Mouse (Mus musculus) skeletal muscle tissue, adult 2 months (tissue): ENCODE measurements at regions not wholly inside any gene's neighbourhood (a gene's known extent, or its start where the extent isn't known, plus 50 kb on each side); places are given as distances from the start of the nearest gene placed in this dataset.

Experiments
- DNase-seq: peaks from one replicate; pipeline ENCODE4 v3.0.0-alpha.2; 2012; ENCODE audit warnings: low read depth, low spot score

DNA sequence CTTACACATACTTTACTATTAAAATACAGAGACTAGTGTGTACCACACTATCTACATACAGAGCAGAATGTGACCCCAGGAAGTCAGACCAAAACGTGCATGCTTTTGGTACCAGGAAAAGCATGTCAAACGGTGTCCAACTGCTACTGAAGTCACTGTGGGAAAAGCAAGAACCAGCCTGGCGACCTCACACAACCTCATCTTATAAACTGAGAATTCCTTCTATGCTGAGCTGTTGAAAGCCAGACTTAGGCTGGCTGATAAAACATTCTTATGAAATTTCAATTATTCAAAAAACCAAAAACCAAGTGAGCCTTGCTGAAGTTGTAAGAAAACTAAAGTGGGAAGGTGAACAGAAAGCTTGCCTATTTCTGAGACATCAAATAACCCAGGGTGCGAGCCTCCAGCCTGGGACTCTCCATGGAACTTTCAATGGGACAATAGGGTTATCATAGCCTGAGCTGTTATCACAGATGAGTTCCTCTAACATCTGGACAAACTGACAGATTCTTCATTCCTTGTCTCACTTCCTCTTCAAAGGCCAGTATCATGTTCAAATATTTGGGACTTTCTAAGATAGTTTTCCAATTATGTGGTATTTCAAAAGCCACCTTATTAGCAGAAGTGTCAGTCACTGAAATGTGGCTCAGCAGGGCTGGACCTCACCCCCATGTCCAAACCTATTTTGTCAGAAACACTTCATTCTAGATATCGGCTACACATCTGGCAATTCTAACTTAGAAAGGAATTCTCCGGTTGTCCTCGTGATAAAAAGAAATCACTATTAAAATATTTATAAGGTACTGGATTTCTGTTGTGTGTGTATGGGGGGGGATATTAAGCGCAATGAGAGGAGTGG, 155.7 kb downstream of the Sox4 start:
- no peak for DNase-seq

DNA sequence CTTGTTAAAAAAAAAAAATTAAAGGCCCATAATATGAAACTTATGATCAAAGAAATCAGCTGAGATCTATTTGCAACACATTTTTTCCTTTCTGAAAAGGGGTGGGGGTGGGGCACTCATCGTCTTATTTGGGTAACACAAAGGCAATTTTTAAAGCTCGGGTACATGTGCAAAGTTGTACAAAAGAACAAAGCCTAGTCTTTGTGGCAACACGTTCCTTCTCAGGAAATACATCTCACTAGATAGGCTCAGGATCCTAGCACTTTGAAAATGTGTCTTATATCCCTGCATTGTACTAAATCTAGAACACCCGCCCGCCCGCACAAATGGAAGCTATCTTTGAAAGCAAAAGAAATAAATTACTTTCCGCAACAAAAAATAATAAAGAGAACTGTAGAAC, 158.2 kb downstream of the Sox4 start:
- DNase-seq, result no peak

DNA sequence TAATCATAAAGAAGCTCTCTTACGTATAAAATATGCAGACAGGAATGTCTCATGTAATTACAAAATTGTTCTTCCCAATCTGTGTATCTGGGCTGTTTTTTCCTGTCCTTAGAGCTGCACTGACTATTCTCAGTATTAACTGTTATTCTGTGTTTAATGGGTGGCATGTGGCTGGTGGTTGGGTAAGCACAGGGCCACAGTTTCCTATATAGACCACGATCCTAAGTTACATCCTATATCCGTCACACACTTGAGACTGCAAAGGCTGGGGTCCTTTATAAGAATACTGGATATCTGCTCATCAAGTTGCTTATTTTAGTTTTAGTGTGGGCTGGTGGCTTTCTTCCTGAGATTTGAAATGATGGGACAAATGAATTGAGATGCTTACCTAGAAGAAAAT, 159.0 kb downstream of the Sox4 start:
- no peak for DNase-seq

DNA sequence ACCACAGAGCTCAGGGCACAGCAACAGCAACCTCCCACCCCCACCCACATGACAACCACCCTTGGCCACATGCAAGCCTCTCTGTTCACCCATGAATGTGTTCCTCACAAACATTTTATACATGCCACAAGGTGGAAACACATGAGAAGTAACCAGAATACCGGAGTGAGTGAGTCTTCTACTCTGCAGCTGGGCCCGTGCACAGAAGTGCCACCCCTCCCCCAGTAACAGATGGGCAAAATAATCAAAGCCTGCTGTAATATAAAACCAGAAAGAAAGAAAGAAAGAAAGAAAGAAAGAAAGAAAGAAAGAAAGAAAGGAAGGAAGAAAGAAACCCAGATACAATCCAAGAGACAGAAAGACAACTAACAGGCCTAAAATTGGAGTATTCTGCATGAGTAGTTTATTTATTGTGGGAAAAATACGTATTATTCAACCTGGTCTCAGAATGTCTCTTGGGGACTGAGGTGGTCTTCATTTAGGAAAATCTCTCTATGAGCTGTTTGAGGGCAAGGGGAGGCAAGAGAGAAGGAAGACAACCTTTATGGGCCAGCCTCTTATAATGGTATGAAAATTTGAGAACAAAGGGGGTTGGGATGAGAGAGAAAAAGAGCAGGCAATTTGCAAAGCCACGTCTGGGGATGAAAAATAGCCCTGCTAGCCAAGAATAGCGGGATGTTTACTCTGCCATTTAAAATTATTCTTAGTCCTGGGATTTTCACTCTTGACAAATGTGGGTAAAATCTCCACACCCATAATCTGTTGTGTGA, 160.2 kb downstream of the Sox4 start:
- DNase-seq, result no peak

DNA sequence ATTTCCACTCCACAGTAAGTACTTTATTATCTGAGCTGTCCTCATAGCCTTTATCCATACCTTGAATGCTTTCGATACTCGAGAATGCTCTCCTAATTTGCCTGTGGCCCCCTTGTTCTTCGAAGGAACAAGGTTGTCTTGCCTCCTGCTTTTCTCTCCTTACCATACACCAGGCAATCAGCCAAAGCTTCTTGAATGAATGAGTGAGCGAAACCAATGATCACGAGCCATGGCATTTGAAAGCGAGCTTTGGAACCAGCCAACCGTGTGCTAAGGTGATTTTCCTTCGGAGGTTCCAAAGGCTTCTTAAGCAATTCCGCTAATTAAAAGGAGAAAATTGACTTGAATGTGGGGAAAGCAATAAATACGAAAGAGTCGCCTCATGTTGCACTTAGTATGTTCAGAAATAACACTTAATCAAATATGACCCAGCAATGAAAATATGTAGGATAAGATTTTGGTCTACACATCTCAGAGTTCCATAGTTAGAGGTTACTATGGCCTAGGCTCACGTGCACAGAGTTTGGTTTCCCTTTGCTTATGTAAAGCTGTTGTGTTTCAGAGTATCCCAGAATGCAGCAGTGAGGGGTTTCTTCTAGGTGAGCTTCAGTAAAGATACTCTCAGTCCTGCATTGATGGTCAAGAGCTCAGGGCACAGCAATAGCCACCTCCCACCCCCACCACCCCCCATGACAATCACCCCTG, 160.9 kb downstream of the Sox4 start:
- no peak for DNase-seq

DNA sequence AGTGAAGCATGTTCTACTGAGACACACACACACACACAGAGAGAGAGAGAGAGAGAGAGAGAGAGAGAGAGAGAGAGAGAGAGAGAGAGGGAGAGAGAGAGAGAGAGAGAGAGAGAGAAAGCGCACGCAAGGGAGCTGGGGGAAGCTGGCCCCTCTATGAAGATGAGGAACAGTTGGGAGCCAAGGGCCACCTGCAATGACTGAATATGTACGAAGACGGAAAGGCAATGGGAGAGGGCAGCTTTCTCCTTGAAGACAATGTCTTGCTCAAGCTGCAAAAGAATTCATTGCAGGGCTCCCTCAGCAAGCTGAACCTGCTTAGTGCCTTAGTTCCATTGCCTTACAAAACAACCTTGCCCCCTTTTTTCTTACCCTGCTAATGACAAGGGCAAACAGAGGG, 163.1 kb downstream of the Sox4 start:
- DNase-seq, result no peak

DNA sequence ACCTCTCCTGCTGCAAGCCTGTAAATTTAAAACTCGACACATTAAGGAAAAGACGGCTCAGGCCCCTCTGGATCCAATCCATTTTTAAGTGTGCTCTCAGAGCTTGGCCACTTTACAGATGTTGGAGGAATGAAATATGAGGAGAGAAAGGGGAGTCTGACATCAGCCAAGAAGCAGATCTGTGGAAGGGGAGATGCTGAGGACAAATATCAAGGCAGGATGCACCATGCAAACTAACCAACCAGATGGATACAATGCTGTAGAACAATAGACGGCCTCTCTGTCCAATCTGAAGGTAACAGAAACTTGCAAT, 166.2 kb downstream of the Sox4 start:
- no peak for DNase-seq

DNA sequence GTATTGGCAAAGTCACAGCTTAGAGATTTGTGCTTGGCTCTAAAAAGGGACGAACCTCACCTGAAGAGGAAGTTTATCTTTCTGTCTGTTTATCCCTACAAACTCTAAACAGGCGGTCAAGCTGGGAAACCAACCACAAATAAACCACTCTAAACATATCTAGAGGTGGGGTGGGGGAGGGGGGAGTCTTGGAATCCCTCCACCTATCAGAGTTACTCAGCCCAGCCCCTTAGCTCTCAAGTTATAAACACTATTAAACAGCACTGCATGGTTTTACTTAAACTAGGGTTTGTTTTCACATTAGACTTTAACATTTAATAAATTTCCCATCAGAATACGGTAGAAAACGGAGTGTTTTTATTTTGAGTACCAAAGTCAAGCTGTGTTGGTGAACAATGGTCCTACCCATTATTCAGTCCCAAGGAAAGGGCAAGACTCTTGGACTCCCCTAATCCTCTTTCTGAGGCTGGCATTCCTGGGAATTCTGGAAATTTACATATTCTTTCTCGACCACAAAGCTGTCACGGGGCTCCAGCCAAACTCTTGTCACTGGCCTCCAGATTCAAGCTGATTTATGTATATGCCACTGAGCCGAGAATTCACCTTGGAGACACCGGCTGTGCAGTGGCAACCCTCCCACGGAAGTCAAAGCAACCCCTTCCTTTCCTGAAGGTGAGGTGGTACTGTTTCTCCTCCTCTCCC, 166.7 kb downstream of the Sox4 start:
- DNase-seq, result no peak

DNA sequence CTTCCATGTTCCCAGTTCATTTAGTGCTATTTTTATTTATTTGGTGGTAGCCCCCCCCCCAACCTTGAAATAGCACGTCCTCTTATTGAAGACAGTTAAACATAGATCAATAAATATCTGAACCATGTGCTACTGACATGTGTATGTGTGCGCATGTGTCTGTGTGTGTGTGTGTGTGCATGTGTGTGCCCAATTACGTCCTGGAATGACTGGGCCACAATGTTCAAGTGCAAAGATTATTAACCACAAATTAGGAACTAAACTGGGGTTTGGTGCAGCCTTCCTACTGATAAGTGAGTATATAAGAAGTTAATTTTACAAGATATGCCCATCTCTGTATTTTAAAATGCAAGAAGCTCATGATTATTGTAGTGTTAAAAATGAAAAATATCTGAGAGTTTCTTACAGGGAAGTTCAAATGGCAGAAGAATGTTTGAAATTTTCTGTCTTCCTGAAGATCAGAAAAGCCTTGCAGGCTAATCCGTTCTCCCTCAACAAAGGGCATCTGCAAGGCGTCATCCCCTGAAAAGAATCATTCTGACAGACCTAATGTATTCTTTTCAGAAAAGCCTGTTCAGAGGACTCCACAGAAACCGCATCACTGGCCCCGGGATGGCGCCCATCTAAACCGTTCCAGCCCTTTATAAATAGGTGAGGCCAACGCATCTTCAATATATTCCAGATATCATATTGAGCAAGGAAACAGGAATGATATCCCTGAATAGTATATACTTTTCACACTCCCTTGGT, 170.8 kb downstream of the Sox4 start:
- no peak for DNase-seq

DNA sequence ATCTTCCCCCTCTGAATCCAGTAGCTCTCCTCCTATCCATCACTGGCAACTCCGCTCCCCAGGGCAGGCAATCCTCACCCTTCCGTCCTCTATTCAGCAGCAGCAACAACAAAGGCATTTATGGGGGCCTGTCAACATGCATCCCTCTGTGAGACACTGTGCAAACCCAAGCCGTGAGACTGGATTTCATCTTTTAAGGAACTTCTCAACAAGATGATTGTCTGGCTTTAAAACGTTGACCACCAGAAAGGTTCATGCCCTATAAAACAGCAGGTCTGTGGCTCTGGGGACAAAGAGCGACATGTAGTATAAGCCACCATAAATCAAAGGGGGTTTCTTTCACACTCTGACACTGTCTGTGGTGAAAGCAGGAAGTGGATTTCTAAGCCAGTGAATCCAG, 171.4 kb downstream of the Sox4 start:
- no peak for DNase-seq

DNA sequence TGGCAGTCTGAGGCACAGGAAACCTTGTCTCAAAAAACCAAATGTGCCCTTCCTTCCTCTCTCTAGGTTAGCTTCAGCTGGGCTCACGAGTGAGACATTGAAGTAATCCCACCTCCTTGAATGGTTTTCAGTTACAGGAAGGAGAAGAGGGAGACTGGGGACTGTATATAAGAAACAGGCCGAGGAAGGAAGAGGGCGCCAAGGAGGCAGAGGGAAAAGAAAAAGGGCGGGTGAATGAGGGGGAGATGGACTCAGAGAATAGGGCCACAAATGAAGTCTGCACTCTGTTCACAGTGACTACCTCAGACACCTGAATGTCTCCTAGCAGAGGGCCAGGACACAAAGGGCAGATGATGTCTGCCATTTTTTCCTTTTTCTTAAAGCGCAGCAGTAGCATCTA, 171.9 kb downstream of the Sox4 start:
- no peak for DNase-seq

DNA sequence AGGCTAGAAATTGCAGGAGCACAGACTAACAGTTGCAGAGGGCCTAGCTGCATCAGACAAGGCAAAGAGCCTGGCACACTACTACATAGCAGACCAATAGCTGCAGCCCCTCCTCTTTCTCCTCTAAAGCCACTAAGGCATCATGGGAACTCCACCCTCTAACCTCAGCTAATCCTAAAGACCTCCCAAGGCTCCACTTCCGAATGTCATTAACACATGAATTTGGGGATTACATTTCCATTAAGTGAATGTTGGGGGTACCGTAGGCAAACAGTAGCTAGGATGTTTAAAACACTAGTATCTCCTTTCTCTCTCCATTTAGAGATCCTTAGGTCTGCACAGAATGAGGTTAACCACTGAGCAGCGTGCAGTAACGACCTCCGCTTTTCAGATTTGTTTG, 173.1 kb downstream of the Sox4 start:
- no peak for DNase-seq

DNA sequence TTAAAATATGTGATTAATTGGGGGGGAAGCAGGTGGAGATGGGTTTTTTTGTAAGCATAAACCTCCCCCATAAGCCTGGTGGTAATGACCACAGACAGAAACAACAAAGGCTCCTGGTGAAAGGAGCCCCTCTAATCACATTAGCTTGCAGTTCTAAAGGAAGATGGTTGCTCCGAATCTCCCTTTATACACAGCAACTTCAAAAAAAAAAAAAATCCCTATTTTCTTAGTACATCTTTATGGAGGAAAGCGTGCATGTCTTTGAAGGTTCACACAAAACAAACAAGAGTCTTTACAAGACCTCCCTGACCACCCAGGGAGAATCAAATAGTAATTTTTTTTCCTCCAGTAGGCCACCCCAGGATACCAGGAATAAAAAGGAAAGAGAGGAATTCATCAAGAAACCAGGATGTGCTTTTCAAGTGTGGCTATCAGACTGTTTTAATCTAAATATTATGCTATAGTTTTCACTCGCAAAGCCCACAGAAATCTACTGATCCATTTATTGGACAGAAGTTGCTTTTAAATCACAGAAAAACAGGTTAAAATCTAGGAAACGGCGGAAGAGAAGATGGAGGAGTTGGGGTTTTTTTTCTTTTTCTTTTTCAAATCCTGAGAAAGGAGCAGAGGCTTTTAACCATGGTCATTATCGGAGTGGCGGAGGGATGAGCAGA, 178.2 kb downstream of the Sox4 start:
- DNase-seq, result no peak

DNA sequence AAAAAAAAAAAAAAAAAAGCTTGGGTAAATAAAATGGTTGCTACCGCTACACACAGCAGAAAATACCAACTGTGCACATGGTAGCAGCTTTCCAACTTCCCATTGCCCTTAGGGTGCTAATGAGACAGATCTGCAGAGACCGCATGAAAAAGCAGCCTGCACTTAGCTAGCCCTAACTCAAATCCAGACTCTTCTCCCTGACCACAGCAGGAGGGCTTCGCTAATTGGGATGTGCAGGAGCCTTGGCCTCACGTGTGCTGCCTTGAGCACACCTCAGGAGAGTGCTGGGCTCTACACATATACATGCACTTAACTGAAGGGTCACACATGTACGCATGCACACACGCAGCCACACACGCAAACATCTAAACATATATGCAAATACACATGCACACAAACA, 178.9 kb downstream of the Sox4 start:
- DNase-seq, result no peak

DNA sequence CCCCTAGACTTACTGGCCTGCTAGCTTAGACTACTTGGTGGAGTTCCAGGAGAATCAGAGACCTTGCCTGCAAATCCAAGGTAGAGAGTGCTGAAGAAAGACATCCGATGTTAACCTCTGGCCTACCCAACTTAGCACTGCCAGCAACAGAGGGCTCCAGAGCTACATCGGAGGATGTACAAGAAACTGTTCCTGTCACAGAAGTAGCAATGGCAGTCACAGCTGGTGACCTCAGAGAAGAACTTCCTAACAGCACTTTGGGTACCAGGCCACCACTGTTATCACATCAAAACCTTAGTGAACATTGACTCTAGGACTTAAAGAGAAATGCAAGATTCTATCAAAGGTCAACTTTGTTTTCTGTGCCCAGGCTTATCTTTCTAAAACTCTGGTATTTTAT, 180.0 kb downstream of the Sox4 start:
- DNase-seq, result no peak

DNA sequence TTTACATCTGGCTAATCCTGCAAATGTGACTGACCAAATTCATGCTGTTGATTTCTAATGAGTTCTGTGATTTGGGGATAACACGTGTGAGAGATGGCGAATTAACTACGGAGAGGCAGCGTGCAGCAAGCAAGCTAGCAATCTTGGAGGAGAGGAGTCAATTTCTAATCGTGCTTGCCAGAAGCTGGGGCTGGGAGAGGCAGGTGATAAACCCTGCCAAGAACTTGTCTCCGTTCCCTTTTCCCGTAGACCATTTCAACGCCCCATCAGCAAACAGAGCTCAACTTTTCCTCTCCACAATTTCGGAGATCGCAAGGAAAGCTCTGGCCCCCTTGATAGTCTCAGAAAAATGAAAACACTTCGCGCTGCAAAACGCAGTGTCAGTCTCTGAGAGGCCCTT, 183.0 kb downstream of the Sox4 start:
- DNase-seq, result peak; percentile 30

DNA sequence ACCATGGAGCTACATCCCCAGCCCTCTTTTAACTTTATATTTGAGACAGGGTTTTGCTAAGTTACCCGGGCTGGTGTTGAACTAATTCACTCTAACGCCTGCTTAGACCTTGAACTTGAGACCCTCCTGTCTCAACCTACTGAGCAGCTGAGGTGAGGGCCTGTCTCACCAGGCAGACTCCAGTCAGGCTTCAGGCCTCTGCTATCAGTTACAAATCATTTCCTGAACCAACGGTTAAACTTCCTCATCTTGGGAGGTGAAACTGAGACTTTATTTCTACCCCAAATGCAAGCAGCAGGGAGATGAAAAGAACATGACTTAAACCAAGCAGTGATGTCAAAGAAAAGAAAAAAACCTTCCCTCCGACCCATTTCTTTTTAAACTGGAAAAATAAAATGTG, 183.5 kb downstream of the Sox4 start:
- DNase-seq, result no peak

DNA sequence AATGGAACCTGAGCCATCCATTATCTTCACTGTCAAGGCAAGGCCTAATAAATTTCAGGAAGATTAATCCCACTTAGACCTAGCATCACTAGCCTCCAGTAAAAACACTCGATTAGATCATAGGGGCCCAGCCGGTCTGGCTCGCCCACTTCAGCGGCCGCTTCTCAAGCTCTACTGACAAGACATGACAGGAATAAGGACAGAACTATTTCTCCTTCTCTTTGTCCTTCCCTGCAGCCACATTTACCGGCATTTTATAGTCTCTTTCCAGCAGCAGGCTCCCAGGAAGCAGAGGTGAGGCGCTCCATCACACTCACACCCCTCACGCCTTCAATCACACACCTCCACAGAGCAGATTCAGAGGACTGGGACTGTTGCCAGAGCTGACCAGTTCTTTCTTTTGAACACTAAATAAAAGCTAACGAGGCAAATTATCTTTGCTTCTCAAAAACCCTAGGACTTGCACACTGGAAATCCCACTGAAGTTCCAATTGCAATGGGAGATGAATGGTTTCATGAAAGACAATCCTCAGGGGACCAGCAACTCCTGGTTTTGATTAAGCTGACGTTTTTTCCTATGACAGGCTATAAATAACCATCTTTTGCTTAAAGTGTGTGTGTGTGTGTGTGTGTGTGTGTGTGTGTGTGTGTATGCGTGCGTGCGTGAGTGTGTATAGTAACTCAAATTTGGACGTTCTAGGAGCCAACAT, 184.6 kb downstream of the Sox4 start:
- DNase-seq, result no peak

DNA sequence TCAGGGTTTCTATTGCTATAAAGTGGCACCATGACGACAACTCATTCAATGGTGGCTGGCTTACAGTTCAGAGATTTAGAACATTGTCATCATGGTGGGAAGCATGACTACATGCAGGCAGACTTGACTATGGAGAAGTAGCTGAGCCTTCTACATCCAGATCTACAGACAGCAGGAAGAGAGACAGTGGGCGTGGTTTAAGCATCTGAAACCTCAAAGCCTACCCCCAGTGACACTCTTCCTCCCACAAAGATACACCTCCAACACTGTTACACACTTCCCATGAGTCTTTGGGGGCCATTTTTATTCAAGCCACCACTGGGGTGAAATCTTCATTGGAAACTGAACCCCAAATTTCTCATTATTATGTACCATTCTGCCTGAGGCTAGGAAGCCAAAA, 191.0 kb downstream of the Sox4 start:
- DNase-seq, result no peak

DNA sequence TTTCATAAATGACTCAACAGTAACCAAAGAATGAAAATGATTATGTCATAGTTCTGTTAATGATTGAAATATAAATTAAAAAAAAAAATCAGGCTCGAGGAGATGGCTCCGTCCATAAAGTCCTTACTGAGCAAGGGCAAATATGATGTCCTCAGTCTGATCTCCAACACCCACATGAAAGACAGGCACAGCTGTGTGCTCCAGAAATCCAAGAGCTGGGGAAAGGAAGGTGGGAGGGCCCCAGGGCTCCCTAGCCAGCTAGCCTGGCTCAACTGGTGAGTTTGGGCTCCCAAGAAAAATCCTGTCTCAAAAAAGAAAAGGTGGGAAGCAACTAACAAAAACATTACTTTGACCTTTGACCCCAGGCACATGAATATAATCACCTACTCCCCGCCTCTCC, 194.5 kb downstream of the Sox4 start:
- peak; percentile 81 for DNase-seq
